Mouse (Mus musculus): Measurements from ENCODE around the gene Hic2. TPM values are rescaled to one million over a fixed set of nuclear protein-coding genes. Genes with fewer than 3 reads are reported as not detected.

The Hic2 gene
- 1 to 10 TPM; 1.5 to 2.0 TPM for total RNA-seq (2021)
- polyA plus RNA-seq (2012; rRNA removed), result 1.2 and 2.2 TPM in 2 replicates
- long read RNA-seq, result 0 reads

DNA sequence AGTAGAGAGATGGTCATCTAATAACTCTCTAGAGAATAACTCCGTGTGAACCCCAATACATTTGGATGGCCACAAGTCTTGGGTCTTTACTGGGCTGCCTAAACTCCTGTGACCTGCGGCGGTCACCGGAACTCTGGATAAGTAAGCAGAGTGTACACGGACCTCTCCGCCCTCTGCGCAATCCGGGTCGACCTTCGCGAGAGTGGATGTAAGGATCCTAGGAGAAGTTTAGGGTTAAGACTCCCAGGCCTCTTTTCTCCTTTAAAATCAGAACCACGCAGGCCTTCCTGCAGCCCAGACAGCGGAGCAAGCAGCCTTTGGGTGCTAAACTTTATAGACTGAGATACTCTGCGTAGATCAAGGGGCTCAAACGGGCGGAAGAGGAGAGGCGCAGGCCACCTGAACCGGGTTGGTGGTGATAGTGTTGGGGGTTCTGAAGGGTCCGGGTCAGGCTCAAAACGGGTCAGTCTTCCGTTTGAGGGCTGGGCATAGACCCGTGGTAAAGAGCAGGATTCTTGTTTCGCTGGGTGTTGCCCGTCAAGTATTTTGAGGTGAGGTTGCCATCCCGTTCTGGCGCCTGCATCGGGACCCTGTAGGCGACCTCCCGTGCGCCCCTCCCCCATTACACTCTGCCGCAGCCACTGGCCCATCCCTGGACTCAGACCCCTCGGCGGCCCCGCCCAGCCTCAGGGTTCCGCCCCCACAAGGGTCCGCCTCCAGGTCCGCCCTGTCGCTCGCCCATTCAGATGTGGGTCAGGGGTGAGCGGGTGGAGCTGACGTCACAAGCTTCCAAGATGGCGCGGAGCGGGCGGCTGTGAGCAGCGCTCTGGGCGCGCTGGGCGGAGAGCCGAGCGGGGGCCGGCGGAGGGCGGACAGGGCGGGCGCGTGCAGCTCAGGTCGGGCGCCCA is at the start of gene Hic2:
Hic2 (plus strand) TSS at position 779 of the 908 bp plus-strand sequence.
- TF ChIP-seq CTCF (IDR thresholded peaks at IDR 0.05) (no peak), POLR2A (IDR thresholded peaks at IDR 0.05; ENCODE audit: insufficient read depth, low read depth, low read length) (peak; percentile 78)
- H3K9ac ChIP-seq (ENCODE audit: low read depth, low read length), result peak within 1 kb of the TSS; percentile 92
- intact Hi-C loops (cut with DNase I), result loop anchor here (2.0 kb wide), 1 partner anchor 22 kb away; no protein-coding TSS in a partner anchor
- no peaks in the 10 kb centered on the region for H3K79me2 ChIP-seq (replicated peaks; ENCODE audit: control insufficient read depth, insufficient read depth, low read length)
- 5% methylated on average over 57 of the region's 59 CpGs for WGBS
- H3K4me1 ChIP-seq (ENCODE audit: control insufficient read depth, insufficient read depth, low read length), result peaks cover 12% of the 10 kb centered on the region
- peak; percentile 97 for DNase-seq
- H3K27ac ChIP-seq, result peak within 1 kb of the TSS; percentile 91
- no peaks in the 10 kb centered on the region for H3K27me3 ChIP-seq (ENCODE audit: control insufficient read depth, insufficient read depth, low read length)
- peak within 1 kb of the TSS; percentile 75 for H3K4me3 ChIP-seq
- H3K36me3 ChIP-seq (ENCODE audit: control insufficient read depth, insufficient read depth, low read length), result 0 out of 2 replicates have a peak, but pooled peaks cover under 1% of the 10 kb centered on the region

DNA sequence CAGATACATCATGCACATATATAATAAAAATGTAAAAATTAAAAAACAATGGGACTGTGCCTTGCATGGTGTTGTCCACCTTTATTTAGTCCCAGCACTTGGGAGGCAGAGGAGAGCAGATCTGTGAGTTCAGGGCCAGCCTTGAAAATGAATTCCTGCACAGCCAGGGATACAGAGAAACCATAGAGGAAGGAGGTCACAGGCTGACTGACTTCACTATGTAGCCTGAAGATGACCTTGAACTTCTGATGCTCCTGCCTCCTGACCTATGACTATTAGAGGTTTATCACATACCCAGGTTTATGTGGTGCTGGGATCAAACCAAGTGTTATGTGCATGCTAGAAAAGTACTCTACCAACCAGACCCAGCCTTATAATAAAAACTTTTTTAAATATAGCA is 47.9 kb upstream of the Hic2 start:
- no peaks in the 10 kb centered on the region for H3K27me3 ChIP-seq (ENCODE audit: control insufficient read depth, insufficient read depth, low read length)
- peaks cover 9% of the 10 kb centered on the region for H3K36me3 ChIP-seq (ENCODE audit: control insufficient read depth, insufficient read depth, low read length)
- H3K4me1 ChIP-seq (ENCODE audit: control insufficient read depth, insufficient read depth, low read length), result peaks cover 5% of the 10 kb centered on the region
- no peak overlapping the region for H3K27ac ChIP-seq
- intact Hi-C loops (cut with DNase I), result no loop called here
- no peak for TF ChIP-seq CTCF (IDR thresholded peaks at IDR 0.05)
- no peak for TF ChIP-seq EP300 (IDR thresholded peaks at IDR 0.05; ENCODE audit: insufficient read depth, low read depth, low read length)
- TF ChIP-seq POLR2A (IDR thresholded peaks at IDR 0.05; ENCODE audit: insufficient read depth, low read depth, low read length), result no peak
- no peak for DNase-seq
- H3K9ac ChIP-seq (ENCODE audit: low read depth, low read length), result no peak overlapping the region
- H3K4me3 ChIP-seq, result no peak overlapping the region
- peaks cover 8% of the 10 kb centered on the region for H3K79me2 ChIP-seq (replicated peaks; ENCODE audit: control insufficient read depth, insufficient read depth, low read length)

DNA sequence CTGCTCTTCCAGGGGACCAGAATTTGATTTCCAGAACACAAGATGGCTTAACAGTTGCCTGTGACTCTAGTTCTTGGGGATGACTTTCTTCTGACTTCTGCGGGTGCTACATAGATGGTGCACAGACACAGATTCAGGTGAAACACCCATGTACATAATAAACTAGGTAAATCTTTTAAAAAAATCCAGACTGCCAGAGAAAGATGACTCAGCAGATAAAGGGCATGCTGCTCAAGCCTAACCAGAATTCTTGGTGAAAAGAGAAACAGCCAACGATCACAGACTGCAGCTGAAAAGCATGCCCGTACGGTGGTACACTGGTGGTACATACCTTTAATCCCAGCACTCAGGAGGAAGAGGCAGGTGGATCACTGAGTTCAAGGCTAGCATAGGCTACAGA is 39.5 kb upstream of the Hic2 start:
- intact Hi-C loops (cut with DNase I), result no loop called here
- Histone ChIP-seq H3K9ac (ENCODE audit: low read depth, low read length) (no peak overlapping the region), H3K36me3 (ENCODE audit: control insufficient read depth, insufficient read depth, low read length) (peaks cover 4% of the 10 kb centered on the region; the same call in 1 of the 2 replicates), H3K27me3 (ENCODE audit: control insufficient read depth, insufficient read depth, low read length) (no peaks in the 10 kb centered on the region), H3K4me1 (ENCODE audit: control insufficient read depth, insufficient read depth, low read length) (peaks cover 3% of the 10 kb centered on the region), H3K4me3 (no peak overlapping the region), H3K79me2 (replicated peaks; ENCODE audit: control insufficient read depth, insufficient read depth, low read length) (peaks cover 8% of the 10 kb centered on the region), H3K27ac (no peak overlapping the region)
- no peak for TF ChIP-seq POLR2A (IDR thresholded peaks at IDR 0.05; ENCODE audit: insufficient read depth, low read depth, low read length)
- TF ChIP-seq EP300 (IDR thresholded peaks at IDR 0.05; ENCODE audit: insufficient read depth, low read depth, low read length), result no peak
- TF ChIP-seq CTCF (IDR thresholded peaks at IDR 0.05), result no peak
- no peak for DNase-seq
- WGBS, result 86% methylated on average over 4 of the region's 4 CpGs

DNA sequence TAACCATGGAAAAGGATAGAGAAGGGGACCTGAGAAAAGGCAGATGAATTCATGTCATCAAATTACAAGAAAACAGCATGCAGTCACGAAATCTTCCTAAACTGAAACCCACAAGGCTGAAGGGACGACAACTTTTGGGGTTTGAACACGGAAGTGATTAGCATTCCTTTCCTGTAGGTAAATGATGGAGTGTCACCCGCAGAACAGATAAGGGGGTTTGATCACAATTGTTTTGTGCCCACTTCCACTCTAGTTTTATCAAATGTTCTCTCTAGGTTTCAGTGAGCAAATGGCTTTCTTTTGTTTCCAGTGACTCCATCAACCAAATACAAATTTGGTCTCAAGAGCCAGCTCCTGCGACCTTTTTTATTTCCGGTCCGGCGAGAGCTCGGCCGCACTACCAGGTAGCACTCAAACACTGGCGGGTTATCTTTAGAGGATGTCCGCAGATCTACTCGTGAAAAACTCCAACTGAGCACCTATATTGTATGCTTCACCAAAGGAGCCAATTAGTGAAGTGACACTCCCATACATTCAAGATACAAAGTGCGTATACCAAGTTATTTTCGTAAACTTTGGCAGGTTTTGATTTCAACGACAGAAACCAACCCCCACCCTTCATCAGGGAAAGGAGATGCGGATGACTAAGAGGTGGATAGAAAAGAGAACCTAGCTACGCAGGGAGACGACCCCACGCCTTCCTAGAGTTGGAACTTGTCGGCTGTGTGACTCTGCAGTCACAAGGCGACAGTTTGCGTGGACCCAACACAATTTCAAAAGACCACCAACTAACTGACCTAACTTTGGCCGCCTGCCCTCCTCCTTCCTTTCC is 33.0 kb upstream of the Hic2 start:
- peaks cover 12% of the 10 kb centered on the region for H3K79me2 ChIP-seq (replicated peaks; ENCODE audit: control insufficient read depth, insufficient read depth, low read length)
- intact Hi-C loops (cut with DNase I), result loop anchor here (2.0 kb wide), 1 partner anchor 54 kb away; the partner anchor contains the start of gene Ccdc116
- H3K27me3 ChIP-seq (ENCODE audit: control insufficient read depth, insufficient read depth, low read length), result no peaks in the 10 kb centered on the region
- H3K4me3 ChIP-seq, result peak overlapping the region; percentile 64
- H3K36me3 ChIP-seq (ENCODE audit: control insufficient read depth, insufficient read depth, low read length), result peaks cover 4% of the 10 kb centered on the region
- WGBS, result 3% methylated on average over 24 of the region's 24 CpGs
- DNase-seq, result no peak
- TF ChIP-seq POLR2A (IDR thresholded peaks at IDR 0.05; ENCODE audit: insufficient read depth, low read depth, low read length) (no peak), EP300 (IDR thresholded peaks at IDR 0.05; ENCODE audit: insufficient read depth, low read depth, low read length) (no peak), CTCF (IDR thresholded peaks at IDR 0.05) (no peak)
- peaks cover 2% of the 10 kb centered on the region for H3K4me1 ChIP-seq (ENCODE audit: control insufficient read depth, insufficient read depth, low read length)
- peak overlapping the region; percentile 76 for H3K27ac ChIP-seq
- H3K9ac ChIP-seq (ENCODE audit: low read depth, low read length), result peak overlapping the region; percentile 96

DNA sequence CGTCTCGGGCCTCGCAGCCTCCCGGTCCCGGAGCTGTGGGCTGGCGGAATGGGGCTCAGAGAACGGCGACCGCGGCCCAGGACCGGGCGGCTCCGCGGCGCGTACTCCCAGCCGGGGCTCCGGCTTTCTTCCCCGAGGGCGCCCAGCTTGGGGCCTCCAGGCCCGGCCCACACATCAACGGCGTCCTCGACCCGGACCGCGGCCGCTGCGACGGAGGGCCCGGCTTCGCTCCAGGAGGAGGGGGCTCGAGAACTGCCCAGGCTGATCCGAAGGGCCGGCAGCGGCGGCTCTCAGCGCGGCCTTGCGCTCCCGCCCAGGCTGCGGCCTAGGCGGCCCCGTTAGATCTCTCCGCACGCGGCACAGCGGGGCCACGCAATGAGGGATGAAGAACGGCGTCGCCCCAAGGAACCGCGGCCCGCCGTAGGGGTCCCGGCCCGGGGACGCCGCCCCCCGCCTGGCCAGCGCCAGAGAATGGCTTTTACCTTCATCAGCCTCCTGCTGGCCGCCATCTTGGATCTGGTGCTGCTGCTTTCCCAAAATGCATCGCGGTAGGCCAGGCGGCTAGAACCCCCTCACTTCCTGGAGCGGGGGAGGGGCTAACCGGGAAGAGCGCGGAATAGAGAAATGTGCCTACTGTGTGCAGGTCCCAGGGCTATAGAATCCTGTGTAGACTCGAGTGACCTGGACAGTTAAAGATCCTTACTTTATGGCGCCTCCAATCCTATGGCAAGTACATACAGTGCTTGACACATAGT is 32.2 kb upstream of the Hic2 start:
- H3K79me2 ChIP-seq (replicated peaks; ENCODE audit: control insufficient read depth, insufficient read depth, low read length), result peaks cover 12% of the 10 kb centered on the region
- under 1% methylated on average over 72 of the region's 72 CpGs for WGBS
- H3K4me1 ChIP-seq (ENCODE audit: control insufficient read depth, insufficient read depth, low read length), result peaks cover 2% of the 10 kb centered on the region
- intact Hi-C loops (cut with DNase I), result loop anchor here (2.0 kb wide), 1 partner anchor 54 kb away; the partner anchor contains the start of gene Ccdc116
- peak; percentile 20 for TF ChIP-seq CTCF (IDR thresholded peaks at IDR 0.05)
- peak; percentile 46; the same call in 1 of the 2 replicates for TF ChIP-seq EP300 (IDR thresholded peaks at IDR 0.05; ENCODE audit: insufficient read depth, low read depth, low read length)
- TF ChIP-seq POLR2A (IDR thresholded peaks at IDR 0.05; ENCODE audit: insufficient read depth, low read depth, low read length), result peak; percentile 66
- H3K27ac ChIP-seq, result peak overlapping the region; percentile 76
- peak overlapping the region; percentile 96 for H3K9ac ChIP-seq (ENCODE audit: low read depth, low read length)
- peak overlapping the region; percentile 64 for H3K4me3 ChIP-seq
- no peaks in the 10 kb centered on the region for H3K27me3 ChIP-seq (ENCODE audit: control insufficient read depth, insufficient read depth, low read length)
- DNase-seq, result peak; percentile 87 to 89
- peaks cover 4% of the 10 kb centered on the region for H3K36me3 ChIP-seq (ENCODE audit: control insufficient read depth, insufficient read depth, low read length)
